Mouse (Mus musculus) heart, postnatal 25 days (tissue): Measurements from ENCODE around the gene Pdxdc1. TPM values are rescaled to one million over a fixed set of nuclear protein-coding genes. Genes with fewer than 3 reads are reported as not detected.
"Not testable (repeated sequence)": the region's sequence is repeated elsewhere in the genome, so short reads cannot be mapped to it uniquely, and the experiment has no call there.

Experiments used
- DNase-seq: peaks from one replicate; pipeline ENCODE4 v3.0.0; 2022; ENCODE audit warnings: low spot score
- intact Hi-C: fragments of 180-260 bp; cut with DNase I; formaldehyde crosslinking; loops from one replicate; pipeline ENCODE4 v1.15.1; 2025
- microRNA-seq: library from miRNA; unstranded; fragments of <30 nt; microRNA quantifications from one replicate; pipeline ENCODE4 v1.2.0, GENCODE M21; 2022
- total RNA-seq, 2 experiments: library from RNA; stranded (reverse); gene quantifications; 2 replicates each; pipeline ENCODE4 v1.2.3; 2021

The Pdxdc1 gene
- total RNA-seq, 2 experiments from 2014 or later = 73.2 to 75.2 TPM

GRCm38 (mm10) chr16:13819806-13820500 lies 83.0 kb downstream of the Pdxdc1 start:
- intact Hi-C loops = loop anchor here (2.0 to 5.0 kb wide), 2 partner anchors 39 to 342 kb away; partner anchors contain the start of genes Marf1, Nde1 and Rrn3

GRCm38 (mm10) chr16:13819394-13819743 lies 83.6 kb downstream of the Pdxdc1 start:
- intact Hi-C loops = loop anchor here (2.0 kb wide), 1 partner anchor 39 kb away; the partner anchor contains the start of gene Rrn3
- DNase-seq = no peak

More at GRCm38 (mm10) chr16:13819806-13820500, 83.0 kb downstream of the Pdxdc1 start:
- no peak for DNase-seq

GRCm38 (mm10) chr16:13818560-13819393 lies 84.2 kb downstream of the Pdxdc1 start, which contains the start of gene Ntan1:
Ntan1 (plus strand) TSS chr16:13818845.
- peak; percentile 93 for DNase-seq
- intact Hi-C loops = loop anchor here (2.0 kb wide), 1 partner anchor 38 kb away; the partner anchor contains the start of gene Rrn3

GRCm38 (mm10) chr16:13813200-13813599 lies 89.7 kb downstream of the Pdxdc1 start:
- no peak for DNase-seq
- intact Hi-C loops = no loop called here

- intact Hi-C loops = no loop called here
- no peak for DNase-seq
These were observed 90.8 kb downstream of the Pdxdc1 start for GRCm38 (mm10) chr16:13812152-13812551.

GRCm38 (mm10) chr16:13808410-13808809 lies 94.5 kb downstream of the Pdxdc1 start:
- DNase-seq = no peak
- intact Hi-C loops = no loop called here

- DNase-seq = no peak
These were observed 95.3 kb downstream of the Pdxdc1 start for GRCm38 (mm10) chr16:13807616-13808015.

GRCm38 (mm10) chr16:13804666-13805065 lies 98.3 kb downstream of the Pdxdc1 start:
- intact Hi-C loops = no loop called here
- DNase-seq = no peak

More at GRCm38 (mm10) chr16:13807616-13808015, 95.3 kb downstream of the Pdxdc1 start:
- intact Hi-C loops = no loop called here

- DNase-seq = no peak
These were observed 101.7 kb downstream of the Pdxdc1 start for GRCm38 (mm10) chr16:13801231-13801630.

GRCm38 (mm10) chr16:13796746-13797175 lies 106.2 kb downstream of the Pdxdc1 start:
- no peak for DNase-seq
- intact Hi-C loops = no loop called here

More at GRCm38 (mm10) chr16:13801231-13801630, 101.7 kb downstream of the Pdxdc1 start:
- intact Hi-C loops = no loop called here

GRCm38 (mm10) chr16:13793441-13793840 lies 109.5 kb downstream of the Pdxdc1 start:
- DNase-seq, intact Hi-C loops: not testable (repeated sequence)

GRCm38 (mm10) chr16:13785932-13786331 lies 117.0 kb downstream of the Pdxdc1 start:
- intact Hi-C loops = no loop called here

More at GRCm38 (mm10) chr16:13785932-13786331, 117.0 kb downstream of the Pdxdc1 start:
- no peak for DNase-seq

Small RNAs within 50 kb of the gene (microRNA-seq; reads per million reads assigned to microRNA genes)
- not detected for gene Gm27734

Other genes with a start within 250 kb of the Pdxdc1 start
- 10 to 100 TPM in 1 of 2 experiments, 1 to 10 TPM in 1; 8.5 to 10.4 TPM for gene Parn, start 235.0 kb downstream of the Pdxdc1 start, total RNA-seq
- 10 to 100 TPM; 44.6 to 51.7 TPM for gene Bfar, start 231.3 kb downstream of the Pdxdc1 start, total RNA-seq
- gene 3110001I22Rik, start 231.2 kb downstream of the Pdxdc1 start, total RNA-seq = 1 to 10 TPM; 2.2 TPM
- gene Pla2g10, start 172.1 kb downstream of the Pdxdc1 start, total RNA-seq = not detected
- 10 to 100 TPM; 37.5 to 38.3 TPM for gene Rrn3, start 122.4 kb downstream of the Pdxdc1 start, total RNA-seq
- 10 to 100 TPM; 47.9 to 49.4 TPM for gene Ntan1, start 84.3 kb downstream of the Pdxdc1 start, total RNA-seq
- gene Mpv17l, start within 50 bp of the Pdxdc1 start, total RNA-seq = under 1 TPM; 0.45 to 0.81 TPM
- gene 2900011O08Rik, start 83.5 kb upstream of the Pdxdc1 start, total RNA-seq = not detected
- not detected for gene Ifitm7, start 83.8 kb upstream of the Pdxdc1 start, total RNA-seq